Mouse (Mus musculus): ENCODE measurements around the gene Tfip11.

DNA sequence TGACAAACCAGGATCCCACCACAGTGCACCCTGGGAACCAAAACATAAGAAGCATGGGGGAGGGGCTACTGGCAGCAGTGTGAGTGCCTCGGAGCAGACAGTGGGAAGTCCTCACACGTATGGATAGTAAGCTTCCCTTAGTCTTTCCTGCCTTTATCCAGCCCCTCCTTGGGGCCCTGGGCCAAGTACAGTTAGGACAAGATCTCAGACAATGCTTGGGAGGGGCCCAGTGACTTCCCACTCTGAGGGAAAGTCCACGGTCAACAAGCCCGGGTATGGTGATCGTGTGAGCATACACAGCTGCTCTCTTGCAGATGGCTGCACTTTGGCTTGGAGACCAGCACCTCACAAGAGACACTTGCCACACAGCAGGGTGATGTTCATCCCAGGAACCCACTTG is 8.8 kb upstream of the Tfip11 start:
- TF ChIP-seq POLR2A (IDR thresholded peaks at IDR 0.05; ENCODE audit: control insufficient read depth, low read depth, low read length) (no peak), CTCF (IDR thresholded peaks at IDR 0.05; ENCODE audit: control insufficient read depth, insufficient read depth, insufficient replicate concordance, low read depth, low read length) (no peak)
